Mouse (Mus musculus) lung, postnatal 14 days (tissue): ENCODE measurements around the gene Vmn2r10.
"Not testable (repeated sequence)": the region's sequence is repeated elsewhere in the genome, so short reads cannot be mapped to it uniquely, and the experiment has no call there.

ENCODE experiments used
- DNase-seq: peaks from one replicate; pipeline ENCODE4 v3.0.0; 2021

Vmn2r10 gene

GRCm38 (mm10) chr5:109006427-109006826, at the start of gene Vmn2r10:
TSS of gene Vmn2r10 (minus strand) at chr5:109006527.
- not testable (repeated sequence) for DNase-seq

DNA sequence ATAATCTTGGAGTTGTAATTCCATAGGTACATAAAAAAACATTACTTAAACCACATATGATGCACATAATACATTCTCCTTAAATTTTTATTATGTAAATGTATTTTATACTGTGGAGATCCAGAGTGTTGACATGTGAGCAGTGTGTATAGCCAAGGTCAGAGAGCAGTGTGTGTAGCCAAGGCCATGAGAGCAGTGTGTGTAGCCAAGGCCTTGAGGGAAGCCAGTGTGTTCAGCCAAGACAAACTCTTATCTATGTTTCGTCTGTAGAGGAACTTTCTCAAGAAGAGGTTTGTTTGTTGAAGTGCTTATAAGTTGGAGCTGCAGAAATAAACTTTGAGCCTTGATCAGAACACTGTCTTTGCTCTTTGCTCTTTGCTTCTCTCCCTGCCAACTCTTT, 49.0 kb upstream of the Vmn2r10 start:
- no peak for DNase-seq

DNA sequence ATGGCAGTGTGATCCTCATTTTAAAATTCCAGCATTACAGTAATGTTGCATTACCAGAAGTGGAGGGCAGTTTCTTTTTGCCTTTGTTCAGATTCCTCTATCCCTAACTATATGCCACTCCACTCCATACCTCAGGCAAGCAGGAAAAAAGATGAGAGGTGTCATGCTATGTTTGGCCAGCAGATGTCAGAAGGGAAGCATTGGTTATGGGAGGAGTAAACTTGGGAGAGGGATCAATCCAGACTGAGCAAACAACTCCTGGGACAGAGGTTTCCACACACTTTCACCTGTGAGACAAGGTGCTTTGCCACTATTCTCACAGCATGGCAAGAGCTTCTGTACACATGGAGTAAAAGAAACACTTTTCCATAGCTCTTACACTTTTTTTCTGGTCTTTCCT, 26.3 kb upstream of the Vmn2r10 start:
- no peak for DNase-seq

DNA sequence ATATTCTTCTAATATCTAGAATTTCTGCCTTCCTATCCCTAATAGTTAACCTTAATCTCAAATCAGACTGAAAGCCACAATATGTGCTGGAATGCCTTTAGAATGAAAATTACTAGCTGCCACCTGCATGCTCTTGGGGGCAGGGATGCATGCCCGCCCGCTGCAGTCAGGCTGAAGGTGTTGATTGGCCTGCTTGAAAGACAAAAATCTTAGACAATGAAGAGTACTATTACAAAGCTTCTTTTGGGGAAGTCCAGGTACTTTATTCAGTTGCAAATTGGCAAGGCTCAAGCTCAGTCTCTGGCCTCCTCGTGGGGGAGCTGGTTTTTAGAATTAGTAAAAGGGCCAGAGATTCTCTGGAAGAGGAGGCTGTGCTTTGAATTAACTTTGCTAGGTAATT, 17.4 kb downstream of the Vmn2r10 start:
- DNase-seq, result no peak
